Mouse (Mus musculus) WW6 (cell line): ENCODE data around the gene Gm5108.

Source experiments
- DNase-seq: peaks from one replicate; pipeline ENCODE4 v3.0.0-alpha.2; 2013; ENCODE audit warnings: low read depth, low spot score

The Gm5108 gene

DNA sequence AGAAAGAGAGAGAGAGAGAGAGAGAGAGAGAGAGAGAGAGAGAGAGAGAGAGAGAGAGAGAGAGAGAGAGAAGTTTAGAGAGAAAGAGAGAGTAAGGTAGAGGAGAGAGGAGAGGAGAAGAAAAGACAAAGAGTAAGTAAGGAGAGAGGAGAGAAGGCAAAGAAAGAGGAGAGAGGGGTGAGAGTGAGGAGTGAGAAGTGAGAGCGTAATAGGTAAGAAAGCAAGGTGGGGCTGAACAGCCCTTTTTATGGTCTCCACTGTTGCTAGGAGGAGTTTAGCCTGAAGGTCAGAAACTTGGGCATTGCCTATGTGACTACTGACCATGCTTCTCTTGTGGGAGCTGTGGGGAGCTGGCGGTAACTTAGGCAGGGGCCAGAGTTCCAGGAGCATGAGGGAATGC lies at the start of gene Gm5108:
Gene Gm5108 (plus strand): TSS at position 301 of the 400 bp plus-strand sequence.
- no peak for DNase-seq

GRCm38 (mm10) chr5:67898921-67899320 lies 42.5 kb upstream of the Gm5108 start:
- no peak for DNase-seq

GRCm38 (mm10) chr5:67904555-67904954 lies 36.9 kb upstream of the Gm5108 start:
- DNase-seq: no peak

- DNase-seq: no peak
Measured at GRCm38 (mm10) chr5:67930584-67930983, 10.9 kb upstream of the Gm5108 start.

DNA sequence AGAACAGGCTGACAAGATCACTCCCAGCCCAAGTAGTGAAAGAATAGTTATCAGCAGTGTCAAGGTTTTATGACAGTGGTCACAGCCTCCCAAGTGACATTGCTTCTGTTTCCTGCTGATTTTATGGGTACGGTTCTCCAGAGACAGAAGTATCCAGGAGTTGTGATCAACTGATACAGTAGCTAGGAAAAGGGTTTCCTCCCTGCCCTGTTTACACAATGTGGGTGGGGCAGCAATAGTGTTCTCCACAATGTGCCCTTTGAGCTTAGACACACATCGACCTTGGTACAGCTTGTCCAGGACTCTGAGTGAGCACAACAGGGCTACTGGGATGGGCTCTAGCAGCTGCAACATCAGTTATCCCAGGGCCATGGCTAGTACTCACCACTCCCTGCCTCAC lies 9.8 kb upstream of the Gm5108 start:
- no peak for DNase-seq

DNA sequence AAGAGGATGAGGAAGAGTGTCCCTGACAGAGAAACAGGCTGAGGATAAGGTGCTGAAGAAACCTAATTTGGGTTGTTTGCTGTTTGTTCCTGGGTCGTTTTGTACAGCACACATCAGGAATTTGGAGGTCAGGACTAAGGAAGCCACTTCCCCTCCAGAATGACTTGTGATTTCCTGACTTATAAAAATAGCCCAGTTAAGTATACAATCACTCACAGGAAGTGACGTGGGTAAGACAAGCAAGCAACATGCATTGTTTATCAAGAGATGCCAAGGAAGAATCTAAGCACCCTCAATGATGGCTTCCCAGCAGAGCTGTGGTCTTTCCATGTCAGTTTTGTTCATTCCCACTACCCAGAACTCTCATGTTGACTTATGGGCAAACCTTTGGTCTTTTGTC lies 1.7 kb downstream of the Gm5108 start:
- DNase-seq: no peak

GRCm38 (mm10) chr5:67944074-67944785 lies 2.8 kb downstream of the Gm5108 start:
- no peak for DNase-seq

DNA sequence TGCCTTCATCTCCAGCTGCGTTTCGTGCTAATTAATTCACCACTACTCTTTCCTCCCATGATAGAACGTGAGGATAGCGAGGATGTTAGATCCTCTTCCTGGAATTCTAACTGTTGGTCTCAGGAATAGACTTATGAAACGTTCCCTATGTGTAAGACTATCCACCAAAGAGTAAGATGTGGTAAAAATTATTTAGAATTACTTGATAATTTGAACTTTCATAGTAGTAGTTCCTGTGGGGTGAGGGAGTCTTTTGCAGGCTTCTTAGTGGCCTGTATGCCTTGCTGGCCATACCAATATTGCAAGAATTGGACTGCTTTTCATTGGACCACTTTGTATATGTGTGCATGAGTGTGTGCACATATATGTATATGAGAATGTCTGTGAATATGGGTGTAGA lies 4.9 kb downstream of the Gm5108 start, which contains the start of gene Gm21905:
Gene Gm21905 (minus strand): TSS at position 101 of the 400 bp plus-strand sequence.
- no peak for DNase-seq

- DNase-seq: no peak
Measured at GRCm38 (mm10) chr5:67947006-67947405, 5.5 kb downstream of the Gm5108 start.

DNA sequence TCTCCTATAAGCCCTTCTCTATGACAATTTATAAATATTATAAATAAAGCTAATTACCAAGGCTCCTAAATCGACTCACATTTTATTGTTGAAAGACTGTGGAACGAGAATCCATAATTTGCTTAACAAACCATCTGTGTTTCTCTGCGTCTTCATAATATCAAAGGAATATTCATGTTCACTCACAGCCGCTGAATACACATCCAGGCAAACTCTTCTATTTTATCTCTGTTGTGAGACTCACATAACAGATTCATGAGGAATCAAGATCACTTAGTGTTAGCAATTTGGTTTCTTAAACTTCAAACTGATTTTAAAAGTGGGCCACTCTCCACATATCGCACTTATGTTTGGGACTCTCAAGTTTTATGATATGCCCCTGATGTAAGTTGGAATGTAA lies 6.6 kb downstream of the Gm5108 start:
- DNase-seq: no peak

DNA sequence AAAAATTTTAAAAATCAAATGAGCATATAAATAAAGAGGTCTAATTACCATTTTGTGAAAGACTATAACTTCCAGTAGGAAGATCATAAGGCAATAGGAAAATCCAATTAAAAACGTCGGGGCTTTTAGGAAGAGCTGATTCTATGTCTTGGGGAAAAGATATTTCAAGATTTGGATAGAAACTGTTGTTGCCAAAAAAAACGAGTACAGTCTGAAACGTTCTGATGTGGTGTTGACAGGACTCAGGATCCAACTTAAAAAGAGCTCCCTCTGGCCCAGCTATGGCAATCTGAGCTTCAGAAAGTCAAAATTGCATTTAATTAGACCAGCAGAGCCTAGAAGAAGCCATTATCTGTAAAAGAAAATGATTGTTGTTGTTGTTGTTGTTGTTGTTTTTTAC lies 12.6 kb downstream of the Gm5108 start:
- DNase-seq: no peak

DNA sequence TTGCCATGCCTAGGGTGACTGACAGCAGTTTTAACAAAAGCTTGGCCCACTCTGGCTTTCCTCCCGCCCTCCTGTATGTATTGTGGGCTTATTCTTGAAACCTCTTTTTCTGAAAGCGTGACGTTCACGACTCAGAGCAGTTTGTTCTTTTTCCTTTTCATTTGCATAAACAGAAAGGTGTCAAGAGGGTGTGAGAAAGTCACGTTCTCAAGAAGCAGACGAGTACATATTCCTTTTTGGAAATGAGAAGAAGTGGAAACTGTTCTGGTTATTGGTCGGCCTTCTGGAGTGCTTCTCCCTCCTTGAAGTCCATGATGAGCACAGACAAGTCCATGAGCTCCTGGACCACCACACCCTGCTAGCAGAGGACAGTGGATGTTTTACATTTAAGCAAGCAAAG lies 14.0 kb downstream of the Gm5108 start:
- no peak for DNase-seq

- DNase-seq: no peak
Measured at GRCm38 (mm10) chr5:67961708-67962629, 20.5 kb downstream of the Gm5108 start.

GRCm38 (mm10) chr5:67969536-67969935 lies 28.1 kb downstream of the Gm5108 start:
- DNase-seq: no peak

DNA sequence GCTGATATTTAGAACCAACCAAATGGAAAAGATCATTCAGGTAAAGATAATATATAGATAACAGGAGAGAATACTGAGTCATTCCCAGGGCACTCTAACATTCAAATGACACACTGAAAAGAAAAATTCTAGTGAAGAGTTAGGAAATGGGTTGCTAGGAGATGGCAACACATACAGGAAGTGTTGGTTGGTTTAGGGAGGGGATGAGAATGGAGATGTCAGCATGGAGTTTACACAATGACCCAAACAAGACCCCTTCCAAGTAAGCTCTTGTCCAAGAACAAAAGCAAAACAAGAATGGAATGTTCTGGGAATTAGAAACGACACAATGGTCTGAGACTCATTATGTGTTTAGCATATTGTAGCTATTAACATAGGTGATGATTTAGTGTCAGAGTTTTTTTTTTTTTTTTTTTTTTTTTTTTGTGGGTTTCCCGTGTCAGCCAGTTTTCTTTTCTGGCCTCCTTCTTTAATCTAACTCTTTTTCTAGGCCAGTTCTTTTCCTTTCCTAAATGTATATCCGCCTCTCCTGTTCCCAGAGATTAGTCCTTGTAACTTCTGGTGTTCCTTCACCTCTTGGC lies 40.6 kb downstream of the Gm5108 start:
- no peak for DNase-seq

DNA sequence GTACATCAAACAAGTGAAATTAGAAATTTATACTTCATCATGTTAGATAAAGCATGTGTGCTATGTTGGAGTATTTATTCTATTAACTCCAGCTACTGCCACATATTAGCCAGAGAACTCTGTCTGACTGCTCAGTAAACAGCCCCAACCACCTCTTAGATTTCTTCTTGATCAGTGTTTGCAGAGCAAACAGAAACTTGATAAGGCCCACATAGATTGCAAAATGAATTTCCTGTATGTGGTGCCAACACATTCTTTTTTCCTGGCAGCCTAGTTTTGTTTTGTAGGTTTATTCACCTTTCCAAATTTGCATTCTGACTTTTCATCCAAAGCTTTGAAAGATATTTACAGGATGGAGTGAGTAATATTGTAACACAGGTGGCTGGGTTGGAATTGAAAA lies 49.0 kb downstream of the Gm5108 start:
- no peak for DNase-seq

GRCm38 (mm10) chr5:68002611-68003010 lies 61.1 kb downstream of the Gm5108 start:
- no peak for DNase-seq

DNA sequence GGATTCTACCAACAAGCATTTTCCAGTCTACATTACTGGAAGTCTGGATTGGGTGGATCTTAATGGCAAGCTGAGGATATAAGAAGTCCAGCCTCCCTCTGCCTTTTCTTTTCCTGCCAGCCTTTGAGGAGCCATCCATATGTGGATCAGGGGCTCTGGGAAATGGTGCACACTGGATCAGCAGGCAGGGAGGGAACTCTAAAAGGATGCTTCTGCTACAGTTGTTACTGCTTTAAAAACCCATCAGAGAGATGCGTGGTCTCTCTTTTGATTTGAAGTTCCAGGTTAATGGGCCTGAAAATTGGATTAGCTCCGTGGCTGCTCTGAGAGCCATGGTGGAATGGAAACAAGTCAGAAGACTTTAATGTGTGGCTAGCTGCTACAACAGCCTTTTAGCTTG lies 62.4 kb downstream of the Gm5108 start:
- DNase-seq: no peak

GRCm38 (mm10) chr5:68004419-68004818 lies 63.0 kb downstream of the Gm5108 start:
- DNase-seq: no peak

DNA sequence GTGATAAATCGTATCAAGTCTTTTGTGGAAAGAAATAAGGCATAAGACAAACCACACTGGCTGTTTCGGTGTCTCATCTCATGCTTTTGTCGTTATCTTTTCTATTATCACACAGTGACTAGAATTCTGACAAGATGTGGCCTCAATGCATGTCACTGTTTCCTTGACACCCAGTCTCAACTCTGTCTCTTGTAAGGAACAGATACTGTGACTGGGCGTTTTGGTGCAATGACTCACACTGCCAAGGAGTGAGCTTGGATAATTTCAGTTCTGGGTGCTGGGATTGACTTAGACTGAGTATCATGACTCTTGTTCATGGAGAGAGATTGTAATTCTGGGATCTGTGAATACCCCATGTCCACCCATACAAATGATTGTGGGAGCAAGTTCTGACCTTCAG lies 65.6 kb downstream of the Gm5108 start:
- DNase-seq: no peak

DNA sequence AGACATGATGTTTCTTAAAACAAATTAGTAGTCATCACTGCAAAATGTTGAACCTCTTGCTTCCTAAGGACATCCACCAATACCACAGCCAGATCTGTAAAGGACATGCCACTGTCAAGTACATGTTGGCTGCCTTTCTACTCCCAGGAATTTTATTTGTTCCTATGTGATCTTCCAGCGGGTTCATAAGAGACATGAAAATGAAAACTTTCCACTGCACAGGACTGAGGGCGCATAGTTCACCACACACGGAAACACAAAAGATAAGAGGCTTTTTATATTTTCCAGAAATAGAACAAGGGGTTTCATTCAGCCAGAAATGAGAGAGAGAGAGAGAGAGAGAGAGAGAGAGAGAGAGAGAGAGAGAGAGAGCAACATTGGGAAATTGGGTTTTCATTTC lies 70.1 kb downstream of the Gm5108 start:
- DNase-seq: no peak

GRCm38 (mm10) chr5:68012618-68013017 lies 71.1 kb downstream of the Gm5108 start:
- peak; percentile 18 for DNase-seq
